Mouse (Mus musculus) adrenal gland, adult 8-10 months (tissue): Measurements from ENCODE around the gene Ephb6. TPM values are rescaled to one million over a fixed set of nuclear protein-coding genes. Genes with fewer than 3 reads are reported as not detected.

Experiments
- DNase-seq: peaks from one replicate; pipeline ENCODE4 v3.0.0; 2022
- total RNA-seq, 4 experiments: library from RNA; stranded (reverse); gene quantifications; 2 replicates each; pipeline ENCODE4 v1.2.4; 2022

Ephb6 gene
- total RNA-seq, 4 experiments from 2014 or later, result 7.0 to 13.7 (median 11.0) TPM

GRCm38 (mm10) chr6:41628180-41628579 is 22.9 kb downstream of the Ephb6 start:
- DNase-seq, result no peak

GRCm38 (mm10) chr6:41630791-41631190 is 25.5 kb downstream of the Ephb6 start:
- no peak for DNase-seq

- DNase-seq, result no peak
These were observed 26.3 kb downstream of the Ephb6 start for GRCm38 (mm10) chr6:41631549-41631948.

- no peak for DNase-seq
These were observed 29.9 kb downstream of the Ephb6 start for GRCm38 (mm10) chr6:41635211-41635610.

GRCm38 (mm10) chr6:41636178-41636577 is 30.9 kb downstream of the Ephb6 start, which contains the start of gene Trpv6:
TSS of gene Trpv6 (minus strand) at chr6:41636405.
- no peak for DNase-seq

- no peak for DNase-seq
These were observed 32.1 kb downstream of the Ephb6 start for GRCm38 (mm10) chr6:41637393-41637792.

- no peak for DNase-seq
These were observed 32.7 kb downstream of the Ephb6 start for GRCm38 (mm10) chr6:41637927-41638506.

GRCm38 (mm10) chr6:41640449-41640848 is 35.2 kb downstream of the Ephb6 start:
- no peak for DNase-seq

- DNase-seq, result no peak
These were observed 36.0 kb downstream of the Ephb6 start for GRCm38 (mm10) chr6:41641173-41641866.

GRCm38 (mm10) chr6:41642765-41643164 is 37.5 kb downstream of the Ephb6 start:
- DNase-seq, result no peak

- no peak for DNase-seq
These were observed 37.9 kb downstream of the Ephb6 start for GRCm38 (mm10) chr6:41643227-41643626.

GRCm38 (mm10) chr6:41646220-41646619 is 40.9 kb downstream of the Ephb6 start:
- DNase-seq, result no peak

- no peak for DNase-seq
These were observed 41.4 kb downstream of the Ephb6 start for GRCm38 (mm10) chr6:41646672-41647071.

GRCm38 (mm10) chr6:41653173-41653572 is 47.9 kb downstream of the Ephb6 start:
- DNase-seq, result no peak

- DNase-seq, result no peak
These were observed 49.4 kb downstream of the Ephb6 start for GRCm38 (mm10) chr6:41654648-41655047.

GRCm38 (mm10) chr6:41658487-41658886 is 53.2 kb downstream of the Ephb6 start:
- DNase-seq, result no peak

GRCm38 (mm10) chr6:41662320-41662719 is 57.0 kb downstream of the Ephb6 start:
- DNase-seq, result no peak

Other genes starting within 250 kb of the Ephb6 start
- gene Prss3, start 227.8 kb upstream of the Ephb6 start, total RNA-seq, result not detected
- gene Gm5771, start 213.1 kb upstream of the Ephb6 start, total RNA-seq, result not detected
- gene Gm10334, start 159.3 kb upstream of the Ephb6 start, total RNA-seq, result not detected
- gene Prss1, start 146.6 kb upstream of the Ephb6 start, total RNA-seq, result not detected
- not detected for gene Prss2, start 83.7 kb upstream of the Ephb6 start, total RNA-seq
- under 1 TPM in 1 of 4 experiments, not detected in 3; 0.11 TPM for gene Trpv6, start 30.9 kb downstream of the Ephb6 start, total RNA-seq
- not detected for gene Trpv5, start 75.3 kb downstream of the Ephb6 start, total RNA-seq
- not detected for gene Llcfc1, start 78.9 kb downstream of the Ephb6 start, total RNA-seq
- not detected for gene Kel, start 98.9 kb downstream of the Ephb6 start, total RNA-seq
- not detected for gene Olfr459, start 169.7 kb downstream of the Ephb6 start, total RNA-seq
- not detected for gene Pip, start 242.1 kb downstream of the Ephb6 start, total RNA-seq
- gene Sval2, start 247.5 kb downstream of the Ephb6 start, total RNA-seq, result not detected